Mouse (Mus musculus): Measurements from ENCODE around the gene Eif4a3.

DNA sequence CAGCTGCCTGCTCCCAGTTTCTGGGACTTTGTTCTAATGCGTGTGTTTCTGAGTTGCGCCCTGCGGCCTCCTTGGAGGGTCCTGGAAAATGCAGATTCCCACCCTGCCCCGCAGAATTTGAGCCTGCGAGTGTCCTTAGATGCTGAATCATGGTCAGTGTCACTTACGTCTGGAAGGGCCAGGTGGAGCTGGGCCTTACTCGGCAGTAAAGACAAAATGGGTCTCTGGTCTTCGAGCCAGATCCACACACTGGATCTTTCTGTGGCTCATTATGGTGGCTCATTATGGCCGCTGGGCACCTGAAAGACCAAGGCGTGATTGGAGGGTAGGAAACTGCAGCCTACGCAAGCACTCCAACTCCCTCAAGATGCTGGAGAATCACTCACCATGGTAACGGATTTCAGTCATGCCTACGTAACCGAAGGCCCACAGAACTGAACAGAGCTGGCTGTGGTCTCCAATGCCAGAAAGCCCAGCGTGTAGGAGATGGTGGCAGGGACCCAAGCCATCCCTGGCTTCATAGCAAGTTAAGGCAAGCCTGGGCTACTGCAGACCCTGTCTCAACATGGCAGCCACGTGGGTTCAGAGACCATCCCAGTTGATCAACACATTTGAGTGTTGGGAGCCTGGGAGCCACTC lies 31.2 kb downstream of the Eif4a3 start:
- TF ChIP-seq CTCF (IDR thresholded peaks at IDR 0.05; ENCODE audit: extremely low read depth, insufficient read depth, insufficient read length, insufficient replicate concordance): no peak
- no peak for TF ChIP-seq POLR2A (IDR thresholded peaks at IDR 0.05; ENCODE audit: low read depth, low read length)

Measured in spleen, adult 2 months (tissue).